Mouse (Mus musculus) midbrain, embryonic 11.5 days (tissue): ENCODE measurements around the gene Arl1. TPM values are rescaled to one million over a fixed set of nuclear protein-coding genes. Genes with fewer than 3 reads are reported as not detected.
A peak's percentile ranks its signal among the peaks of the same experiment; 100 is the strongest.

Experiments
- ATAC-seq: fragments of 200-750 bp; cut with Nextera tagmentation; 2 replicates; pipeline ENCODE4 v1.8.0; 2017; ENCODE audit warnings: moderate TSS enrichment, moderate library complexity; ENCODE audit not compliant: low FRiP score
- DNase-seq: peaks from one replicate; pipeline ENCODE4 v3.0.0; 2015; ENCODE audit warnings: low spot score; ENCODE audit errors: missing footprints
- H3K27ac ChIP-seq: fragments of 300-500 bp; sonication (generic); 2 replicates; pipeline ENCODE4 v1.5.1; 2014; ENCODE audit warnings: low read depth, low read length
- H3K27me3 ChIP-seq: fragments of 300-500 bp; sonication (generic); 2 replicates; pipeline ENCODE4 v1.6.1; 2014; ENCODE audit warnings: mild to moderate bottlenecking, low read length, moderate library complexity, mixed read lengths; ENCODE audit not compliant: control insufficient read depth, insufficient read depth
- H3K36me3 ChIP-seq: fragments of 300-500 bp; sonication (generic); 2 replicates; pipeline ENCODE4 v1.6.1; 2014; ENCODE audit warnings: mild to moderate bottlenecking, low read length, moderate library complexity, mixed read lengths; ENCODE audit not compliant: control insufficient read depth, insufficient read depth
- H3K4me1 ChIP-seq: fragments of 300-500 bp; sonication (generic); 2 replicates; pipeline ENCODE4 v1.6.1; 2014; ENCODE audit warnings: low read length; ENCODE audit not compliant: control insufficient read depth, insufficient read depth
- H3K4me2 ChIP-seq: fragments of 300-500 bp; sonication (generic); 2 replicates; pipeline ENCODE4 v1.6.1; 2014; ENCODE audit warnings: mild to moderate bottlenecking, moderate library complexity
- H3K4me3 ChIP-seq: fragments of 300-500 bp; sonication (generic); 2 replicates; pipeline ENCODE4 v1.5.1; 2014; ENCODE audit warnings: low read depth, low read length
- H3K9ac ChIP-seq: fragments of 300-500 bp; sonication (generic); 2 replicates; pipeline ENCODE4 v1.6.1; 2014; ENCODE audit warnings: low read length
- H3K9me3 ChIP-seq: fragments of 300-500 bp; sonication (generic); 2 replicates; pipeline ENCODE4 v1.6.1; 2016; ENCODE audit warnings: low read length; ENCODE audit not compliant: control insufficient read depth
- WGBS: fragments of 180-500 bp; shearing (Covaris S2); extraction: QIAGEN DNeasy Blood & Tissue Kit; methylation state at CpG from one replicate; pipeline ENCODE4 v1.1.7; 2014; 5-methylcytosine and 5-hydroxymethylcytosine counted together
- polyA plus RNA-seq: library from polyadenylated mRNA; unstranded; fragments of >200 nt; fragmentation: Nextera tagmentation; extraction: Ambion mirVana; gene quantifications from 2 replicates; pipeline ENCODE4 v1.2.1, GENCODE M21; 2014

The Arl1 gene
- 165 and 178 TPM in 2 replicates for polyA plus RNA-seq

GRCm38 (mm10) chr10:88730571-88731495 is at the start of gene Arl1:
Gene Arl1, plus strand, starts transcription at chr10:88730858.
- no peaks in the 10 kb centered on the region for H3K36me3 ChIP-seq
- no peak within 1 kb of the TSS; the same call in 1 of the 2 replicates for H3K27ac ChIP-seq
- H3K4me1 ChIP-seq, result peaks cover 8% of the 10 kb centered on the region
- no peaks in the 10 kb centered on the region; the same call in 1 of the 2 replicates for H3K27me3 ChIP-seq
- ATAC-seq, result peak; percentile 95
- H3K9me3 ChIP-seq, result no peaks in the 10 kb centered on the region
- H3K9ac ChIP-seq, result peak within 1 kb of the TSS; percentile 94
- peak within 1 kb of the TSS; percentile 94 for H3K4me3 ChIP-seq
- H3K4me2 ChIP-seq, result peak within 1 kb of the TSS; percentile 95
- DNase-seq, result peak; percentile 99
- under 1% methylated on average over 65 of the region's 65 CpGs for WGBS

GRCm38 (mm10) chr10:88682904-88683563 is 47.6 kb upstream of the Arl1 start:
- H3K4me2 ChIP-seq, result no peak overlapping the region
- no peaks in the 10 kb centered on the region for H3K27me3 ChIP-seq
- ATAC-seq, result no peak
- no peak overlapping the region for H3K9ac ChIP-seq
- no peak overlapping the region for H3K4me3 ChIP-seq
- no peaks in the 10 kb centered on the region for H3K36me3 ChIP-seq
- WGBS, result 93% methylated on average over 4 of the region's 4 CpGs
- H3K4me1 ChIP-seq, result no peaks in the 10 kb centered on the region
- no peaks in the 10 kb centered on the region for H3K9me3 ChIP-seq
- DNase-seq, result no peak
- H3K27ac ChIP-seq, result no peak overlapping the region

- Histone ChIP-seq H3K9me3 (no peaks in the 10 kb centered on the region), H3K27me3 (no peaks in the 10 kb centered on the region), H3K4me2 (no peak within 1 kb of the TSS), H3K4me1 (no peaks in the 10 kb centered on the region), H3K27ac (no peak within 1 kb of the TSS), H3K36me3 (no peaks in the 10 kb centered on the region), H3K4me3 (no peak within 1 kb of the TSS), H3K9ac (no peak within 1 kb of the TSS)
- WGBS, result 76% methylated on average over 5 of the region's 5 CpGs
- DNase-seq, result no peak
- no peak for ATAC-seq
Observed at GRCm38 (mm10) chr10:88684925-88685324, 45.7 kb upstream of the Arl1 start, which contains the start of gene Spic. Gene Spic, minus strand, starts transcription at chr10:88685015.

- Histone ChIP-seq H3K27ac (no peak overlapping the region), H3K27me3 (no peaks in the 10 kb centered on the region), H3K9ac (no peak overlapping the region), H3K4me3 (no peak overlapping the region), H3K36me3 (no peaks in the 10 kb centered on the region), H3K4me2 (no peak overlapping the region), H3K4me1 (no peaks in the 10 kb centered on the region), H3K9me3 (no peaks in the 10 kb centered on the region)
- DNase-seq (no peak), ATAC-seq (no peak)
- WGBS, result 69% methylated on average over 6 of the region's 6 CpGs
Observed at GRCm38 (mm10) chr10:88700938-88701337, 29.7 kb upstream of the Arl1 start.

GRCm38 (mm10) chr10:88708671-88709523 is 21.8 kb upstream of the Arl1 start:
- 69% methylated on average over 10 of the region's 10 CpGs for WGBS
- Histone ChIP-seq H3K9ac (no peak overlapping the region), H3K4me2 (no peak overlapping the region), H3K9me3 (no peaks in the 10 kb centered on the region), H3K27me3 (no peaks in the 10 kb centered on the region), H3K27ac (no peak overlapping the region), H3K4me3 (no peak overlapping the region), H3K4me1 (no peaks in the 10 kb centered on the region), H3K36me3 (no peaks in the 10 kb centered on the region)
- ATAC-seq (no peak), DNase-seq (no peak)

GRCm38 (mm10) chr10:88712359-88712758 is 18.3 kb upstream of the Arl1 start:
- no peaks in the 10 kb centered on the region for H3K9me3 ChIP-seq
- H3K9ac ChIP-seq, result no peak overlapping the region
- H3K27ac ChIP-seq, result no peak overlapping the region
- H3K4me2 ChIP-seq, result no peak overlapping the region
- DNase-seq (peak; percentile 61), ATAC-seq (no peak)
- H3K27me3 ChIP-seq, result no peaks in the 10 kb centered on the region
- WGBS, result 79% methylated on average over 6 of the region's 6 CpGs
- H3K4me3 ChIP-seq, result no peak overlapping the region
- no peaks in the 10 kb centered on the region for H3K4me1 ChIP-seq
- H3K36me3 ChIP-seq, result no peaks in the 10 kb centered on the region

GRCm38 (mm10) chr10:88714744-88715143 is 15.9 kb upstream of the Arl1 start:
- H3K9ac ChIP-seq, result no peak overlapping the region
- H3K36me3 ChIP-seq, result no peaks in the 10 kb centered on the region
- 83% methylated on average over 4 of the region's 4 CpGs for WGBS
- no peaks in the 10 kb centered on the region for H3K4me1 ChIP-seq
- no peak overlapping the region for H3K4me3 ChIP-seq
- no peak for DNase-seq
- H3K4me2 ChIP-seq, result no peak overlapping the region
- H3K27me3 ChIP-seq, result no peaks in the 10 kb centered on the region
- no peaks in the 10 kb centered on the region for H3K9me3 ChIP-seq
- no peak for ATAC-seq
- no peak overlapping the region for H3K27ac ChIP-seq

- 76% methylated on average over 6 of the region's 6 CpGs for WGBS
- Histone ChIP-seq H3K4me3 (no peak overlapping the region), H3K36me3 (no peaks in the 10 kb centered on the region), H3K27ac (no peak overlapping the region), H3K9ac (no peak overlapping the region), H3K9me3 (no peaks in the 10 kb centered on the region), H3K4me1 (no peaks in the 10 kb centered on the region), H3K27me3 (no peaks in the 10 kb centered on the region), H3K4me2 (no peak overlapping the region)
- no peak for ATAC-seq
- DNase-seq, result no peak
Observed at GRCm38 (mm10) chr10:88715621-88716020, 15.0 kb upstream of the Arl1 start.
